Mouse (Mus musculus) mesoderm, embryonic 11.5 days (tissue): ENCODE results near the gene Vma21-ps.
A peak's percentile ranks its signal among the peaks of the same experiment; 100 is the strongest.
"Not testable (repeated sequence)": the region's sequence is repeated elsewhere in the genome, so short reads cannot be mapped to it uniquely, and the experiment has no call there.

ENCODE experiments used
- DNase-seq: peaks from one replicate; pipeline ENCODE4 v3.0.0-alpha.2; 2012; ENCODE audit warnings: low read depth, low spot score

Gene Vma21-ps

DNA sequence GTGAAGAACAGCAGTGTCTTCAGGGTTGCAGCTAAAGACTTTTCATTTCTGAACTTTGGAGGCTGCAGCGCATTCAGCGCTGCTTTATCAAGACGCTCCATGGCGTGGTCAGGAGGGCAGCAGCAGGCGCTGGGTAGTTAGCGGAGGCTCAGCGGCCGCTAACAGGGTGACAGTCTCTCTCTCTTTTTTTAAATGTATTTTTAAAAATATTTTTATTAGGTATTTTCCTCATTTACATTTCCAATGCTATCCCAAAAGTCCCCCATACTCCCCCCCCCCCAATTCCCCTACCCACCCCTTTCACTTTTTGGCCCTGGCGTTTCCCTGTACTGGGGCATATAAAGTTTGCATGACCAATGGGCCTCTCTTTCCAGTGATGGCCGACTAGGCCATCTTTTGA is at the start of gene Vma21-ps:
Vma21-ps (minus strand) TSS at position 101 of the 400 bp plus-strand sequence.
- DNase-seq = not testable (repeated sequence)

DNA sequence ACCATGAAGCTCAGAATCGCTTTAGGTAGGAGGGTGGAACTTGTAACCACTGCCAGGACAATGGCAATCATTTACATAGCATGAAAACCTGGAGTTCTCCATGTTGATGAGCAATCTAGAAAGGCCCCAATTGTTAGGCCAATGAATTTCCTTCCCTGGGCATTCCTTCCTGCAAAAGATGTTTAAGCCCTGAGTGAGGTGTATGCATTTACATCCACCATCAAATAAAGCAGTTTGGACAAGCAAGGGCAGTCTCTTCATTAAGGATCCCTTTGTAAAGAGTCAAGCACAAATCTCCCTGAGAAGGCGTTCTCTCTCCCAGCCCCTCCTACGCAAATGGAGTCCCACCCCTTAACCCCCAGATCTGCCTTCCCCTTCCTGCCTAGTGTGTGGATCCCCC is 46.0 kb upstream of the Vma21-ps start:
- no peak for DNase-seq

DNA sequence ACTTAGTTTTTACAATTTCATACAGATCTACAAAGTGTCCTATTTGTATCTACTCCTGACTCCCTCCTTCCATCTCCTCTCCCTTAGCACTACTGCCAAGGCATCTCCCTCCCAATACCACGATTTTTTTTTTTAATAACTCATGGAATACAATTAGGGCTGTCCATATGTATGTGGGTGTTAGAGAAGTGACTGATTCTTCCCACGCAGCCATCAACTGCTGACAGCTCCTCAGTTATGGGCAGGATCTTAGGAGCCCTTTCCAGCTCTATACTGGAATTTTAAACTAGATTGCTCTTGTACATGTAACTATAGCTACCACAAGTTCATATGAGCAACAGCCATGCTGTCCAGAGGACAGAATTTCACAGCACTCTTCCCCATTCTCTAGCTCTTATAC is 33.6 kb upstream of the Vma21-ps start:
- no peak for DNase-seq

DNA sequence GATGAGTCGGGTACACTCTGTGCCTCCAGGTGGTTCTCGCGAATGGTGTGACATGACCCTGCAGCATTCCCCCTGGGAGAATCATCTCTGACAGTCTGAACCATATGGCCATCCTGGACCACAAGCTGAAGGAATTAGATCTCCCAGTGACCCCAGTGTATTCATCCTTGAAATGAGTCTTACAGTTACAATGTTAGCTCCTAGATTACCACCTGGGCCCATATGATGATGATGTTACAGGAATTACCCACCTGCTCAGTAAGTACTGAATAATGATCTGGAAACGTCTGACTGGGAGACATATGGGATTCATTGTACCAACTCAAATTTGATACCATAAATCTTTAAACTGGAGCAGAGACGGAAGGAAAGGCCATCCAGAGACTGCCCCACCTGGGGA is 29.4 kb upstream of the Vma21-ps start:
- DNase-seq = no peak

DNA sequence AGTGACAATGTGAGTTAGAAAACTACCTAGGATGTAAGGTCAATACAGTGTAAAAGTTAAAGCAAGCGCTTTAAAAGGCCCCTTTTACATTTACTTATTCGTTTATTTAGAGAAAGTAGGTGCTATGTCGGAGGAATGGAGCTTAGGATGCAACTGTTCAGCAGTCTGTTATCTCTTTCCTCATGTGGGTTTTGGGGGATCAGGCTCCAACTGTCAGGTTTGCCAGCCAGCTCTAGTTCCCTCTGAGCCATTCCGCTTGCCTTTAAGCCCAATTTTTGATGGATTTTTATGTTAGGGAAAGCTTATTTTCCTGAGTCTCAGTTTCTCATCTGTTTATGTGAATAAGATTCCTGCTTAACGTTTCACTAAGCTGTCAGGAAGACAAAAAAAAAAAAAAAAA is 22.3 kb upstream of the Vma21-ps start:
- DNase-seq = no peak

DNA sequence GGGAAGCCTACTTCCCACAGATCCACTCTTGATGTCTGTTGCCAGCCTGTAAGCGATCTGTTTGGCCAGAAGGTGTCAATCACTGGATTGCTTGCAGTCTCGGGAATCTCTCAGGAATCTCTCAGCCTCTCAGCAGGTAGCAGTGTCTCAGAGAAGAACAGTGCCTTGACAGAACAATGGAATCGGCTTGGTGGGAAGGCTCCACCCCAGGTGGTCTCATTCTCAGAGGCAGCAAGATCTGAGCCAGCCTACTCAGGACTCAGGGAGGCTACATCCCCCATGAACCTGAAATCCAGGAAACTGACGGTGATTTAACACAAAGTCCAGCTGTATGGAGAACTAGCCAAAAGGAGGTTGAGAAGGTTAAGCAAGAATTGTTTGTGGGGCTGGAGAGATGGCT is 20.5 kb upstream of the Vma21-ps start:
- no peak for DNase-seq

DNA sequence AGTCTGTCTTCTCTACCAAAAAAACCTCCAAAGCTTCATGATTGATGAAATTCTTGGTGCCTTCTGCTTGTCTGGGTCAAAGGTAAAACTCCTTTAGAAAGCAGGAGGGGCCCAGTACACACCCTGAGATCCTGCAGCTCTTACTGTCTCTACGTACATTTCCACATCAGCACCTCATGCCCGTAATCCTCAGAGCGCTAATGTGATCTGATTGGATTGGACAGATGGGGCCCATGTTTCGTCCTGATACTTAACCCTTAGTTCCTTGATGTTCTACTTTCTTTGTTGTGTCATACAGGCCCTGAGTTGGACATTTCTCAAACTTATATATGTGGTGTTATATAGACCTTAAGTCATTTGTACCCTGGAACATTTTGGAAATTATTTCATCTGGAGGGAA is 9.6 kb downstream of the Vma21-ps start:
- DNase-seq = no peak

DNA sequence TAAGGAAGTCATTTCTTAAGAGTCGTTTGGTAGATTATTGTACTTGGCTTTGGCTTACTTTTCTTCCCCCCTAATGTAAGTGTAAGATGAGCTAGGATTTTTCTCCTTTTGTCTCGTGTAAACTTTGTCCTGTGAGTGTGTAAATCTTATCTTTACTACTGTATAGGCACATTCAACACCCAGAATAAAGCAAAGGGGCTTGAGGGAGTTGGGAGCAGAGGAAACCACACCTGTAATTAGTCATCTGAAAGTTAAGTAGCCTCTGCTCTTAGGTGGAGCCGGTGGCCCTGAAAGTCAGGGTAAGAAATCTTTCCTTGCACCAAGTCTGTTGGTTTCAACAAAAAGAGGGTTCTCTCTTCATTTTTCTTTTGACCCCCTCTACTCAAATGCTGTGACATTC is 23.6 kb downstream of the Vma21-ps start:
- DNase-seq = no peak

DNA sequence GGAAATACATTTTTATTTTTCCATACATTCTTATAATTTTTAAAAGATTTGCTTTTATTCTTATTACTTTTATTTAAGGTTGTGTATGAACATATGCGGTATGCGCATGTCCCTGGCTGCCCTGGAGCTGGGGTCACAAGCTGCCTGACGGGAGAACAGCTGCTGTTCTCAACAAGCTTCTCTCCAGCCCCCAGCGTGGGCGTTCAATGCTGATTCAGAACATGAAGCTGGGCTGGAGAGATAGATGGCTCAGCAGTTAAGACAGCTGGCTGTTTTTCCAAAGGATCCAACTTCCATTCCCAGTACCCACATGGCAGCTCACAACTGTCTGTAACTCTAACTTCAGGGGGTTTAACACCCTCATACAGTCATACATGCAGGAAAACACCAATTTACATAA is 35.7 kb downstream of the Vma21-ps start:
- DNase-seq = peak; percentile 1

DNA sequence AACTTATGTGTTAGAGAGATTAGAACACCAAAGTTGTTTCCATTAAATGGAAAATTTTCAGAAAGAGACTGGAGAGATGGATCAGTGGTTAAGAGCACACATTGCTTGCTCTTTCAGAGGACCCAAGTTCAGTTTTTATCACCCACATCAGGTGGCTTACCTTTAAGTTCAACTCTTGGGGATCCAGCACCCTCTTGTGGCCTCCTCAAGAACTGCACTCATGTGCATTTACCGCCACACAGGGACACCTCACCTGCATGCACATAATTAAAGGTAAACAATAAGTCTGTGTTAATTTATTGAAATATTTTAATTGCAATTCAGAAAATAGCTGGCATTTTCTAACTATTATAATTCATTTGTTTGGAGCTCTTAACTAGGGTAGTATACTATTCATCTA is 37.3 kb downstream of the Vma21-ps start:
- peak; percentile 6 for DNase-seq
